Mouse (Mus musculus): ENCODE measurements at regions not wholly inside any gene's neighbourhood (a gene's known extent, or its start where the extent isn't known, plus 50 kb on each side); places are given as distances from the start of the nearest gene placed in this dataset.
A peak's percentile ranks its signal among the peaks of the same experiment; 100 is the strongest.

- Histone ChIP-seq H3K4me1 (peaks cover 45% of the 10 kb centered on the region), H3K4me2 (replicated peaks) (peak overlapping the region; percentile 76), H3K36me3 (no peaks in the 10 kb centered on the region), H3K9me3 (replicated peaks) (no peaks in the 10 kb centered on the region), H3K27ac (replicated peaks) (peak overlapping the region; percentile 74), H3K4me3 (replicated peaks) (peak overlapping the region; percentile 38), H3K27me3 (peaks cover 35% of the 10 kb centered on the region), H3K9ac (no peak overlapping the region)
- WGBS: 22% methylated on average over 11 of the region's 11 CpGs
- ATAC-seq (ENCODE audit: insufficient number of reproducible peaks, low FRiP score, low TSS enrichment, low read depth): no peak
These were observed 435.8 kb downstream of the Zfp536 start for GRCm38 (mm10) chr7:37337616-37338015.

- no peak for ATAC-seq (ENCODE audit: insufficient number of reproducible peaks, low FRiP score, low TSS enrichment, low read depth)
- no peaks in the 10 kb centered on the region for H3K36me3 ChIP-seq
- H3K27ac ChIP-seq (replicated peaks): peak overlapping the region; percentile 74; the same call in 1 of the 2 replicates
- H3K9ac ChIP-seq: no peak overlapping the region
- H3K4me1 ChIP-seq: peaks cover 50% of the 10 kb centered on the region
- H3K27me3 ChIP-seq: peaks cover 35% of the 10 kb centered on the region
- no peaks in the 10 kb centered on the region for H3K9me3 ChIP-seq (replicated peaks)
- H3K4me3 ChIP-seq (replicated peaks): peak overlapping the region; percentile 38
- WGBS: 10% methylated on average over 11 of the region's 11 CpGs
- peak overlapping the region; percentile 76 for H3K4me2 ChIP-seq (replicated peaks)
These were observed 435.4 kb downstream of the Zfp536 start for GRCm38 (mm10) chr7:37338067-37338501.

- Histone ChIP-seq H3K36me3 (no peaks in the 10 kb centered on the region), H3K4me2 (replicated peaks) (peak overlapping the region; percentile 73), H3K9ac (0 out of 2 replicates have a peak overlapping the region, but pooled peaks have one; percentile 15), H3K27me3 (peaks cover 44% of the 10 kb centered on the region), H3K4me1 (peaks cover 33% of the 10 kb centered on the region), H3K9me3 (replicated peaks) (no peaks in the 10 kb centered on the region), H3K27ac (replicated peaks) (no peak overlapping the region), H3K4me3 (replicated peaks) (peak overlapping the region; percentile 37)
- ATAC-seq (ENCODE audit: insufficient number of reproducible peaks, low FRiP score, low TSS enrichment, low read depth): no peak
- WGBS: 16% methylated on average over 11 of the region's 11 CpGs
These were observed 430.8 kb downstream of the Zfp536 start for GRCm38 (mm10) chr7:37342613-37343012.

- Histone ChIP-seq H3K4me3 (replicated peaks) (peak overlapping the region; percentile 37), H3K27me3 (peaks cover 43% of the 10 kb centered on the region), H3K9ac (0 out of 2 replicates have a peak overlapping the region, but pooled peaks have one; percentile 15), H3K27ac (replicated peaks) (no peak overlapping the region), H3K9me3 (replicated peaks) (no peaks in the 10 kb centered on the region), H3K4me2 (replicated peaks) (peak overlapping the region; percentile 73), H3K4me1 (peaks cover 29% of the 10 kb centered on the region), H3K36me3 (no peaks in the 10 kb centered on the region)
- 10% methylated on average over 23 of the region's 23 CpGs for WGBS
- no peak for ATAC-seq (ENCODE audit: insufficient number of reproducible peaks, low FRiP score, low TSS enrichment, low read depth)
These were observed 430.3 kb downstream of the Zfp536 start for GRCm38 (mm10) chr7:37343021-37343593.

- no peak overlapping the region for H3K27ac ChIP-seq (replicated peaks)
- 28% methylated on average over 18 of the region's 18 CpGs for WGBS
These were observed 429.7 kb downstream of the Zfp536 start for GRCm38 (mm10) chr7:37343691-37344233.

GRCm38 (mm10) chr7:37346041-37346440 lies 427.4 kb downstream of the Zfp536 start:
- Histone ChIP-seq H3K9me3 (replicated peaks) (no peaks in the 10 kb centered on the region), H3K9ac (no peak overlapping the region), H3K4me1 (peaks cover 22% of the 10 kb centered on the region), H3K4me3 (replicated peaks) (no peak overlapping the region), H3K27me3 (peaks cover 30% of the 10 kb centered on the region), H3K27ac (replicated peaks) (no peak overlapping the region), H3K4me2 (replicated peaks) (no peak overlapping the region), H3K36me3 (no peaks in the 10 kb centered on the region)
- WGBS: 2% methylated on average over 10 of the region's 10 CpGs
- no peak for ATAC-seq (ENCODE audit: insufficient number of reproducible peaks, low FRiP score, low TSS enrichment, low read depth)

More at GRCm38 (mm10) chr7:37343691-37344233, 429.7 kb downstream of the Zfp536 start:
- Histone ChIP-seq H3K4me3 (replicated peaks) (peak overlapping the region; percentile 37), H3K36me3 (no peaks in the 10 kb centered on the region), H3K27me3 (peaks cover 42% of the 10 kb centered on the region), H3K4me1 (peaks cover 22% of the 10 kb centered on the region), H3K4me2 (replicated peaks) (peak overlapping the region; percentile 73), H3K9ac (no peak overlapping the region), H3K9me3 (replicated peaks) (no peaks in the 10 kb centered on the region)
- ATAC-seq (ENCODE audit: insufficient number of reproducible peaks, low FRiP score, low TSS enrichment, low read depth): peak; percentile 40; the same call in 1 of the 2 replicates

- 17% methylated on average over 20 of the region's 21 CpGs for WGBS
- 0 out of 2 replicates have a peak overlapping the region, but pooled peaks have one; percentile 13 for H3K4me3 ChIP-seq (replicated peaks)
- H3K4me1 ChIP-seq: peaks cover 13% of the 10 kb centered on the region
- peaks cover 8% of the 10 kb centered on the region for H3K27me3 ChIP-seq
- H3K27ac ChIP-seq (replicated peaks): no peak overlapping the region
- no peak overlapping the region for H3K9ac ChIP-seq
- H3K36me3 ChIP-seq: no peaks in the 10 kb centered on the region
- H3K4me2 ChIP-seq (replicated peaks): peak overlapping the region; percentile 34; the same call in 1 of the 2 replicates
- peak; percentile 52; the same call in 1 of the 2 replicates for ATAC-seq (ENCODE audit: insufficient number of reproducible peaks, low FRiP score, low TSS enrichment, low read depth)
- H3K9me3 ChIP-seq (replicated peaks): no peaks in the 10 kb centered on the region
These were observed 415.6 kb downstream of the Zfp536 start for GRCm38 (mm10) chr7:37357647-37358395.

GRCm38 (mm10) chr7:37358492-37358891 lies 414.9 kb downstream of the Zfp536 start:
- Histone ChIP-seq H3K9ac (no peak overlapping the region), H3K27me3 (peaks cover 8% of the 10 kb centered on the region), H3K27ac (replicated peaks) (no peak overlapping the region), H3K4me3 (replicated peaks) (no peak overlapping the region), H3K4me2 (replicated peaks) (no peak overlapping the region), H3K9me3 (replicated peaks) (no peaks in the 10 kb centered on the region), H3K4me1 (peaks cover 16% of the 10 kb centered on the region), H3K36me3 (no peaks in the 10 kb centered on the region)
- 59% methylated on average over 4 of the region's 4 CpGs for WGBS
- ATAC-seq (ENCODE audit: insufficient number of reproducible peaks, low FRiP score, low TSS enrichment, low read depth): no peak

GRCm38 (mm10) chr7:37359473-37359872 lies 414.0 kb downstream of the Zfp536 start:
- ATAC-seq (ENCODE audit: insufficient number of reproducible peaks, low FRiP score, low TSS enrichment, low read depth): no peak
- no peak overlapping the region for H3K27ac ChIP-seq (replicated peaks)
- no peak overlapping the region for H3K4me3 ChIP-seq (replicated peaks)
- H3K4me1 ChIP-seq: peaks cover 19% of the 10 kb centered on the region
- WGBS: 77% methylated on average over 8 of the region's 8 CpGs
- H3K9me3 ChIP-seq (replicated peaks): no peaks in the 10 kb centered on the region
- H3K9ac ChIP-seq: no peak overlapping the region
- H3K27me3 ChIP-seq: peaks cover 8% of the 10 kb centered on the region
- no peak overlapping the region for H3K4me2 ChIP-seq (replicated peaks)
- no peaks in the 10 kb centered on the region for H3K36me3 ChIP-seq

GRCm38 (mm10) chr7:37360171-37360570 lies 413.3 kb downstream of the Zfp536 start:
- Histone ChIP-seq H3K9ac (no peak overlapping the region), H3K27ac (replicated peaks) (no peak overlapping the region), H3K9me3 (replicated peaks) (no peaks in the 10 kb centered on the region), H3K4me2 (replicated peaks) (no peak overlapping the region), H3K27me3 (peaks cover 8% of the 10 kb centered on the region), H3K4me3 (replicated peaks) (no peak overlapping the region), H3K36me3 (no peaks in the 10 kb centered on the region), H3K4me1 (peaks cover 20% of the 10 kb centered on the region)
- ATAC-seq (ENCODE audit: insufficient number of reproducible peaks, low FRiP score, low TSS enrichment, low read depth): no peak
- 18% methylated on average over 3 of the region's 3 CpGs for WGBS

- 3% methylated on average over 16 of the region's 16 CpGs for WGBS
- Histone ChIP-seq H3K4me3 (replicated peaks) (peak overlapping the region; percentile 34), H3K27me3 (peaks cover 8% of the 10 kb centered on the region), H3K9me3 (replicated peaks) (no peaks in the 10 kb centered on the region), H3K9ac (no peak overlapping the region), H3K4me2 (replicated peaks) (peak overlapping the region; percentile 59), H3K36me3 (no peaks in the 10 kb centered on the region), H3K4me1 (peaks cover 20% of the 10 kb centered on the region), H3K27ac (replicated peaks) (peak overlapping the region; percentile 73)
- peak; percentile 25; the same call in 1 of the 2 replicates for ATAC-seq (ENCODE audit: insufficient number of reproducible peaks, low FRiP score, low TSS enrichment, low read depth)
These were observed 411.5 kb downstream of the Zfp536 start for GRCm38 (mm10) chr7:37361802-37362441.
